Mouse (Mus musculus) olfactory bulb, adult 2 months (tissue): ENCODE measurements around the gene Gm17402. TPM values are rescaled to one million over a fixed set of nuclear protein-coding genes. Genes with fewer than 3 reads are reported as not detected.

Experiments used
- H3K27ac ChIP-seq: fragments of 200-500 bp; 2 replicates; pipeline ENCODE4 v1.5.1; 2012; ENCODE audit warnings: low read depth, low read length; ENCODE audit not compliant: insufficient read depth
- H3K4me1 ChIP-seq: fragments of 200-500 bp; 2 replicates; pipeline ENCODE4 v1.6.1; 2012; ENCODE audit warnings: low read length; ENCODE audit not compliant: control insufficient read depth, insufficient read depth
- H3K4me3 ChIP-seq: fragments of 200-500 bp; 2 replicates; pipeline ENCODE4 v1.5.1; 2012; ENCODE audit warnings: mild to moderate bottlenecking, low read depth, low read length, moderate library complexity; ENCODE audit not compliant: insufficient read depth
- CTCF ChIP-seq: fragments of 200-500 bp; IDR thresholded peaks from 2 replicates; pipeline ENCODE4 v1.5.1; 2012; ENCODE audit warnings: low read depth, mild to moderate bottlenecking, low read length, moderate library complexity; ENCODE audit not compliant: insufficient read depth
- POLR2A ChIP-seq: fragments of 200-500 bp; IDR thresholded peaks from 2 replicates; pipeline ENCODE4 v1.6.1; 2012; ENCODE audit warnings: mild to moderate bottlenecking, low read depth, low read length, moderate library complexity; ENCODE audit not compliant: insufficient read depth
- WGBS: fragments of 180-500 bp; shearing (Covaris S2); methylation state at CpG from one replicate; pipeline ENCODE4 v1.1.7; 2018; 5-methylcytosine and 5-hydroxymethylcytosine counted together
- polyA plus RNA-seq: library from polyadenylated mRNA; stranded (reverse); fragments of >200 nt; gene quantifications from 2 replicates; pipeline ENCODE4 v1.2.4, GENCODE M21; 2012; ENCODE audit warnings: low replicate concordance; ENCODE audit not compliant: missing spikeins, insufficient read depth, insufficient read length

Gm17402 gene
- polyA plus RNA-seq, 1 experiment, result not detected

DNA sequence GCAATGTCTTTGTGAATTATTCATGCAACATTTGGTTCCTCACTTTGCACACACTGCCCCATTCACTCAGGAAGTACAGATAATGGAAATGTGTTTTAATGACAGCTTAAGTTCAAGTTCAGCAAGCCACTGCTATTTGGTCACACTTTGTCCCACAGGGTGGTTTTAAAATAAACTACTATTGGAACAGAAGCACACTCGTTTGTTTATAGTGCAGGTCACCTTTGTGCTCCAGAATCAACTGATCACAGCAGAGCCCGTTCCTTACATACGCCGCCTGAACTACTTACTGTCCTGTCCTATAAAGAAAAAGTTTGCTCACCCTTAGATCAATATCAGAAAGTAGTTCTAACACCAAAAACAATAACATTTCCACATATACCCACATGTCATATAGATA lies 52.5 kb downstream of the Gm17402 start:
- 81% methylated on average over 4 of the region's 4 CpGs for WGBS
- Histone ChIP-seq H3K27ac (no peak overlapping the region), H3K4me3 (no peak overlapping the region), H3K4me1 (no peaks in the 10 kb centered on the region)
- TF ChIP-seq POLR2A (no peak), CTCF (no peak)

Other genes starting within 250 kb of the Gm17402 start
- not detected in 2 replicates for gene Mlf1, start 1.1 kb downstream of the Gm17402 start, polyA plus RNA-seq
- not detected in 2 replicates for gene Gfm1, start 54.9 kb upstream of the Gm17402 start, polyA plus RNA-seq
- gene Lxn, start 88.8 kb upstream of the Gm17402 start, polyA plus RNA-seq, result not detected in 2 replicates
- not detected in 2 replicates for gene Rarres1, start 140.4 kb upstream of the Gm17402 start, polyA plus RNA-seq
- gene Mfsd1, start 207.6 kb upstream of the Gm17402 start, polyA plus RNA-seq, result not detected in 2 replicates